Mouse (Mus musculus): Measurements from ENCODE around the gene Kcnk16.
"Not testable (repeated sequence)": the region's sequence is repeated elsewhere in the genome, so short reads cannot be mapped to it uniquely, and the experiment has no call there.

Gene Kcnk16

DNA sequence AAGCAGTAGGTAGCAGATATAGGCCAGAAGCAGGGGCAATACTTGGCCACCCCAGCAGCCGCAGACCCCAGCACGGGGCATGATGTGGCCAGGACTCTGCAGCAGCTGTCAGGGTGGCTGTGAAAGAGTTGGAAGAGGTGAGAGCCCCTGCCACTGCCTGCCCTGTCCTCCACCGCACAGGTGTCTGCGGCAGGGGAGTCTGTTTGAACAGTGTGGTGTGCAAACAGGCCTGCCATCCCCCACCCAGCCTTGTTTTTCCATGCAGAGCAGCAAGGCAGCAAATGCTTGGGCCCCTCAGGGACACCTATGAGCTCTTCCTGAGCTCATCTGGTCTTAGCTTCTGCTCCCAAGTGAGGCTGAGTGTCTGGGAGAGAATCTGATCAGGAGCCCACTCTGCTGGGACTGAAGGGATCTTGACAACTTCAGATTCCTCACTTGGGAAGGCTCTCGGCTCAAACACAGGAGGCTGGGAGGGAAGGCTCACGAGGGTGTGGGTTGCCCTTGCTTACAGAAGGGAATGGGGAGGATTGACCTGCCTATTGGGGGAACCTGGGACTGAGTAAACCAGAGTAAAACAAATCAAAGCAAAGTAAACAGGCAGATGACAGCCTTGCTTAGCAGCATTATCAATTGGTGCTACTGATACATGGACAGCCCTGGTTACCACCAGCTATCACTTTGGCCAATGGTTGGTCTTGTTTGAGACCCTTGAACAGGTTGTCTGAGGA lies at the start of gene Kcnk16:
TSS of gene Kcnk16 (minus strand) at position 118 of the 728 bp plus-strand sequence.
- no peak for DNase-seq (ENCODE audit: low spot score in 2 of 2)

GRCm38 (mm10) chr14:20315137-20315536 lies 46.1 kb upstream of the Kcnk16 start:
- DNase-seq (ENCODE audit: low spot score in 2 of 2) = no peak

- not testable (repeated sequence) for DNase-seq (ENCODE audit: low spot score in 2 of 2)
Observed at GRCm38 (mm10) chr14:20305085-20305484, 36.1 kb upstream of the Kcnk16 start.

DNA sequence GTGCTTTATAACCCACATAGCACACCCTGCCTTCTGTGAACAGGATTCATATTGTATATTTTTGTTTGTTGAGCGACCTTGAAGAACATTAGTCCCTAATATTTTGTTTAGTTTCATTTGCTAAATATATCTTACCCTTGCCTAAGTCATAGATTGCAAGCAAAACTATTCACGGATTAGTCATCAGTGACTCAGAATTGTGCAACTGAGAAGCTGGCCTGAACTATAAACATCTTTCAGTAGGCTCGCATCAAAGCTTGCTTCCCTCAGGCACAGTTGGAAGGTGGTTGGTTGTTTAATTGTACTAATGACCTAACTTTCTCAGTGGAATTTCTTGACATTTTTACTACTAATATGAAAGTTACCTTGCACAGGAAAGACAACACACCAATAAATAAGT lies 29.1 kb upstream of the Kcnk16 start:
- no peak for DNase-seq (ENCODE audit: low spot score in 2 of 2)

DNA sequence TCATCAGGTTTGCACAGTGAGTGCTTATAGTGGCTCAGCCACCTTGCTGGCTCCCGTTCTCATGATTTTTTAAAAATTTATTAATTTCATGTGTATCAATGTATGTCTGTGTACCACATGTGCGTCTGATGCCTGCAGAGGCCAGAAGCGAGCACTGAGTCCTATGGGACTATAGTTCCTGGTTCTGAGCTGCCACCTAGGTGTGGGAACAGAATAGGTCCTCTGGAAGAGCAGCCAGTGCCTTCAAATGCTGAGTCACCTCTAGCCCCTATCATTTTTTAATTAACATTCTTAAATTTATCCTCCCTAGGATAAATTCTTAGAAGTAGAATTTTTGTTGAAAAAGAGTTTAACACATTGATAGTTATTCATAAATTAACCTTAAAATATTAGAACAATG lies 28.6 kb upstream of the Kcnk16 start:
- DNase-seq (ENCODE audit: low spot score in 2 of 2) = no peak

DNA sequence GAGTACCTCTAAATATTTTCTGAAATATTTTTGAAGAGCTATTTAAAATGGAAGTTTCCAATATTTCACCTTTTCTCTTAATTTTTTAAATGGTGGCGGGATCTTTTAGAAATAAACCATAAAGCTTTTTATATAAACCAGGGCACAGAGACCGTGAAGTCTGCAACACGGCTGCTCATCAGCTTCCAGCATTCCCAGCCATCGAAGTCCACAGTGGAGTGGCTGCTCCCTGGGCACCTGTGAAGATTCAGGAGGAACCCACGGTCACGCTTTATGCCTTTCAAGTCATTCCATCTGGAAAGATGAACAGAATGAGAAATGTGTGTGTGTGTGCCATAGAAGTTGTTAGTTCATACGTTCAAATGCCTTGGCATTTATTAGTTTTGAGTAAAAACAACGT lies 25.9 kb upstream of the Kcnk16 start:
- DNase-seq (ENCODE audit: low spot score in 2 of 2) = no peak

- peak; percentile 85 to 90 for DNase-seq (ENCODE audit: low spot score in 2 of 2)
Observed at GRCm38 (mm10) chr14:20294117-20294892, 25.3 kb upstream of the Kcnk16 start, which contains the start of gene Nudt13. Gene Nudt13 (plus strand): TSS chr14:20294697.

DNA sequence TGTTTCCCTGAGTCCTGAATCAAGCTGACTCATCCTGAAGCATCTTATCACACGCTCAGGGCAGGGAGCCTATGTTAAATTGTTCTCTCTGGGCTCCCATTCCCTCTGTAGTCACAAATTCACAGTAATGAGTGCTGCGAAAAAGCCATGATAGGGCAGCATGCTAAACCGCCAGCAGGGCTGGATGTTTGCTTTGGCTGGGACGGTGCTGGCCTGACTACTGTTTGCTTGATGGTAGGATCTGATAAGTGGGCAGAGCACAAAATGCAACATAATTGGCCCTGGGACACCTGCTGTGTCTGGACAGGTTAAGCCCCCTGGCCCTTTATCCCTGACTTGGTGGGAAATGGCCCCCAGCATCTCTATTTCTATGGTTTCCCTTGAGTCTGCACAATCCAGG lies 22.4 kb upstream of the Kcnk16 start:
- DNase-seq (ENCODE audit: low spot score in 2 of 2) = no peak

DNA sequence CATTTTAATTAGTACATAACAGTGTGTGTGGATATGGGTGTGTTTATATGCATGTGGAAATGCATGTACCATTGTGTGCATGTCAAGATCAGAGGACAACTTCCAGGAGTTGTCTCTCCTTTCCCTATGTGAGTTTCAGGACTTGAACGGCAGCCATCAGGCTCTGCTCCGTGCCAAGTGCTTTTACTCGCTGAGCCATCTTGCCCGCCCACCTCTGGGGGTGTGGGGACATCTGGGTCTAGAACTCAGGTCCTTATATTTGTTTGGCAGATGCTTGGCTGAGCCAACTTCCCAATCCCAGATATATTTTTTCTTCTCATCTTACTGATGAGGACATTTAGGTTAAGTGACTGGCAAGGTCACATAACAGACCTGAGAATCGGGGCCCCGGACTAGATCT lies 578 bp downstream of the Kcnk16 start:
- DNase-seq (ENCODE audit: low spot score in 2 of 2) = no peak

GRCm38 (mm10) chr14:20262346-20262745 lies 6.7 kb downstream of the Kcnk16 start:
- no peak for DNase-seq (ENCODE audit: low spot score in 2 of 2)

GRCm38 (mm10) chr14:20258185-20259113 lies 10.6 kb downstream of the Kcnk16 start:
- peak; percentile 60 to 61 for DNase-seq (ENCODE audit: low spot score in 2 of 2)

DNA sequence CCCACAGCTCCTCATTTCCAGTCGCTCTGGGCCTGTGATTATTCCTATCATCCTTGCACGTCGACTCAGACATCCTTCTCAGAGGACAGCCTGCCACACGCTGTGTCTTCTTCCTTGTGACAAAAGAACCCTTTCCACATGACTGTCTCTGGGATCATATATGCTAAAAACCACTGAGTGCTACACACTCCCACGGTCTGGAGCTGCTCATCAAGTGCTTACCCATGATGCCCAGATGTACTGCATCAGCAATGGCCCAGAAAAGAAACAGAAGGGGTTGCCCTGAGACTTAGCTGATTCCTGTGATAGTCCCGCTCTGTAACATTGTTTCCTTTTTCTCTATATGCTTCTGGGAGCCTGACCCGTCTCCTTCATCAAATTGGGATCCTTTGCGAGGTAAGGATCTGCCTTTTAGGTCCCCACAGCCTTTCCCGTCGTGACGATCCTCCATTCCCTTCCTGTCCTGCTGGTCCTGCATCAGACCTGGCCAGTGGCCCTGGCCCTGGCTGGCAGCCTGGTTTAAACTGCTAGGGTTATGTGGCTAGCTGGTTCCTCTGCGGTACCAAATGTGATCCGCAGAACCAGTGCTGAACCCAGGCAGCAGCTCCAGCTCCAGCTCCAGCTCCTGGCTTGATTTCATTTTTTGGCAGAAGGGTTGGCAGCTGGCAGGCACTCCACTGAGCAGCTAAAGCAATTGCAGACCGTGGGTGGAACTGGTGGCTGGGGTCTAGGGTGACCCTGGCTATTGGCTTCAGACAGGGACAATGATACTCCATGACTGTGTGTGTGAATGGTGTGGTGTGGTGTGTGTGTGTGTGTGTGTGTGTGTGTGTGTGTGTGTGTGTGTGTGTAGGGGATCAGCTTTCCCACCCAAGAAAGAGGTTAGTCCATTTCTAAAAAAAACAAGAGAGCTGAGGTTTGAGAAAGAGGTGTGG lies 18.5 kb downstream of the Kcnk16 start:
- DNase-seq (ENCODE audit: low spot score in 2 of 2) = no peak

DNA sequence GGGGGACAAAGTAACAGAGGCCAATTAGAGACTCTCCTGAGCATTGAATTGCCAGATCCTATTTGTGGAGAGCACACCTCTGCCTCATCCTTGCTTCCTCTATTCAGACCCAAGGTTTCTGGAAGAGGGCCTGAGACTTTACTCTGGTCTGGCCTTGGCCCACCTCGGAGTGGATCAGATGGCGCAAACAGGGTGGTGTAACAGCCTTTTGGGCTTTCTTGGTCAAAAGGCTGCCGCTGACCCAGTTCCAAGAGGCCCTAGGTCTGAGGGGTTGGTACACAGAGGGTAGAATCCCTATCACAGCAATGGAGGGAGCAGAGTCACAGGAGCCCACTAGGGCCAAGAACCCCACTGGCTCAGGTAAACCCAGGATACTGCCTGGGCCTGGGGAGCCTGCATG lies 21.0 kb downstream of the Kcnk16 start:
- DNase-seq (ENCODE audit: low spot score in 2 of 2) = no peak

DNA sequence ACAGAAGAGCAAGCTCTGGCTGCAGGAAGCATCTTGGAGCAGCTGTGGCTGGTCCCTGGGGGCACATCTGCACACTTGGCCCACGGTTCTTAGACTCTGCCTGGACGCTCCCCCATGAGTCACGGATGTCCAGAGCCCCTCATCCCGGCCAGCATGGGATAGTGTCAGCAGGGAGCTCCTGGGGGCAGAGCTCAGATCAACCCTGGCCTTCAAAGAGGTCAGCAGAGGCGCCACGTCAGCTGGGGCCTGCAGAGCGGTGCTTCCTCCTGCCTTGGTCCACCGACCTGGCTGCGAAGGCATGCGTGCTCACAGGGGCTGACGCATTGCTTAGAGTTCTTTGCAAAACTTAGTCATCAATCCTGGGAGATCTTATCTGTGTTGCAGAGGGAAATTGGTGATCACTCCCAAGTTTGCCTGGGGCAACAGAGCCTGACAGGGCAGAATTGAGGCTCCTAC lies 22.2 kb downstream of the Kcnk16 start:
- DNase-seq (ENCODE audit: low spot score in 2 of 2) = no peak

- DNase-seq (ENCODE audit: low spot score in 2 of 2) = no peak
Observed at GRCm38 (mm10) chr14:20245861-20246260, 23.1 kb downstream of the Kcnk16 start.

GRCm38 (mm10) chr14:20245318-20245717 lies 23.7 kb downstream of the Kcnk16 start:
- DNase-seq (ENCODE audit: low spot score in 2 of 2) = no peak

- DNase-seq (ENCODE audit: low spot score in 2 of 2) = no peak
Observed at GRCm38 (mm10) chr14:20243158-20243557, 25.8 kb downstream of the Kcnk16 start.

- DNase-seq (ENCODE audit: low spot score in 2 of 2) = no peak
Observed at GRCm38 (mm10) chr14:20242454-20242853, 26.5 kb downstream of the Kcnk16 start.

- DNase-seq (ENCODE audit: low spot score in 2 of 2) = no peak
Observed at GRCm38 (mm10) chr14:20234403-20234802, 34.6 kb downstream of the Kcnk16 start.
